Mouse (Mus musculus): ENCODE data around the gene Ogdh.

GRCm38 (mm10) chr11:6318559-6318958 lies 27.1 kb downstream of the Ogdh start:
- TF ChIP-seq POLR2A (IDR thresholded peaks at IDR 0.05; ENCODE audit: low read depth, low read length) (no peak), CTCF (IDR thresholded peaks at IDR 0.05; ENCODE audit: extremely low read depth, insufficient read length, insufficient replicate concordance, low read depth, low read length) (no peak)
